Mouse (Mus musculus) CH12.LX (cell line): ENCODE results near the gene Rps18. TPM values are rescaled to one million over a fixed set of nuclear protein-coding genes. Genes with fewer than 3 reads are reported as not detected.

Experiments
- DNase-seq: peaks from one replicate; pipeline ENCODE4 v3.0.0-alpha.2; 2013; ENCODE audit errors: extremely low read depth
- H3K27ac ChIP-seq: 2 replicates; pipeline ENCODE4 v1.5.1; 2012; ENCODE audit warnings: low read depth, mild to moderate bottlenecking, control low read depth, moderate library complexity; ENCODE audit not compliant: insufficient read depth
- H3K27me3 ChIP-seq: replicated peaks from 2 replicates; pipeline ENCODE3; 2012; ENCODE audit warnings: inconsistent platforms
- H3K36me3 ChIP-seq, 2 experiments: replicated peaks in 1 of 2; 2 replicates each; pipeline versions ENCODE3 to v1.6.1; 2012; ENCODE audit warnings: inconsistent platforms in 1 of 2, low read length in 1 of 2, mild to moderate bottlenecking in 1 of 2, mixed read lengths in 1 of 2, moderate library complexity in 1 of 2; ENCODE audit not compliant: control insufficient read depth in 1 of 2, insufficient read depth in 1 of 2
- H3K4me1 ChIP-seq, 2 experiments: 2 replicates each; pipeline ENCODE4 v1.6.1; 2012; ENCODE audit warnings: inconsistent platforms in 1 of 2, moderate library complexity in 1 of 2; ENCODE audit not compliant: insufficient read depth in 2 of 2, control insufficient read depth in 1 of 2
- H3K4me2 ChIP-seq: 2 replicates; pipeline ENCODE4 v1.6.1; 2012; ENCODE audit warnings: low read depth, mild to moderate bottlenecking, control low read depth; ENCODE audit not compliant: poor library complexity, insufficient read depth, severe bottlenecking
- H3K4me3 ChIP-seq, 3 experiments: fragments of 150-350 bp in 1 of 3; sonication (generic) in 1 of 3; replicated peaks in 1 of 3; 2 replicates each; pipeline versions ENCODE3 to v1.5.1; 2011 to 2012; ENCODE audit warnings: low read depth in 2 of 3, low read length in 2 of 3, mild to moderate bottlenecking in 2 of 3, moderate library complexity in 2 of 3, control low read depth in 1 of 3, improper control_type of control experiment in 1 of 3, inconsistent platforms in 1 of 3, mixed read lengths in 1 of 3; ENCODE audit not compliant: poor library complexity in 1 of 3
- H3K79me2 ChIP-seq: replicated peaks from 2 replicates; pipeline ENCODE4 v1.6.1; 2012; ENCODE audit warnings: mild to moderate bottlenecking, moderate library complexity; ENCODE audit not compliant: control insufficient read depth, poor library complexity, insufficient read depth, severe bottlenecking; ENCODE audit errors: extremely low read depth
- H3K9ac ChIP-seq: 2 replicates; pipeline ENCODE4 v1.6.1; 2012; ENCODE audit warnings: low read depth, mild to moderate bottlenecking, control low read depth, moderate library complexity; ENCODE audit not compliant: insufficient read depth
- H3K9me3 ChIP-seq: replicated peaks from 2 replicates; pipeline ENCODE3; 2012; ENCODE audit warnings: low read length, inconsistent platforms, mixed read lengths
- BHLHE40 ChIP-seq: IDR thresholded peaks from 2 replicates; pipeline ENCODE4 v1.6.1; 2011; ENCODE audit warnings: mild to moderate bottlenecking, low read depth, low read length, improper control_type of control experiment
- CHD1 ChIP-seq: IDR thresholded peaks from 2 replicates; pipeline ENCODE4 v1.6.1; 2012; ENCODE audit warnings: low read depth, low read length, improper control_type of control experiment, inconsistent platforms
- CHD2 ChIP-seq: IDR thresholded peaks from 2 replicates; pipeline ENCODE4 v1.6.1; 2011; ENCODE audit warnings: low read length, improper control_type of control experiment
- CTCF ChIP-seq, 2 experiments: IDR thresholded peaks in 1 of 2; conservative IDR thresholded peaks in 1 of 2; 2 replicates each; pipeline ENCODE4 v1.5.1; 2011 to 2012; ENCODE audit warnings: low read depth in 2 of 2, low read length in 2 of 2, improper control_type of control experiment in 1 of 2, inconsistent platforms in 1 of 2, mild to moderate bottlenecking in 1 of 2, moderate library complexity in 1 of 2
- E2F4 ChIP-seq: IDR thresholded peaks from 2 replicates; pipeline ENCODE4 v1.6.1; 2011; ENCODE audit warnings: low read depth, low read length, improper control_type of control experiment; ENCODE audit not compliant: insufficient replicate concordance
- ELF1 ChIP-seq: IDR thresholded peaks from 2 replicates; pipeline ENCODE4 v1.6.1; 2014; ENCODE audit warnings: low read depth, mild to moderate bottlenecking, inconsistent platforms, low read length, improper control_type of control experiment
- EP300 ChIP-seq: IDR thresholded peaks from 2 replicates; pipeline ENCODE4 v1.6.1; 2011; ENCODE audit warnings: low read length, improper control_type of control experiment
- ETS1 ChIP-seq: conservative IDR thresholded peaks from 2 replicates; pipeline ENCODE4 v1.6.1; 2012; ENCODE audit warnings: low read depth, mild to moderate bottlenecking, inconsistent platforms, low read length, improper control_type of control experiment, moderate library complexity
- GABPA ChIP-seq: IDR thresholded peaks from 2 replicates; pipeline ENCODE4 v1.6.1; 2012; ENCODE audit warnings: low read depth, low read length, improper control_type of control experiment, inconsistent platforms; ENCODE audit not compliant: insufficient replicate concordance
- HCFC1 ChIP-seq: IDR thresholded peaks from 2 replicates; pipeline ENCODE4 v1.6.1; 2012; ENCODE audit warnings: low read depth, mild to moderate bottlenecking, inconsistent platforms, low read length, improper control_type of control experiment
- IRF4 ChIP-seq: IDR thresholded peaks from 2 replicates; pipeline ENCODE4 v1.6.1; 2014; ENCODE audit warnings: low read depth, mild to moderate bottlenecking, inconsistent platforms, low read length, improper control_type of control experiment
- JUN ChIP-seq: IDR thresholded peaks from 2 replicates; pipeline ENCODE4 v1.6.1; 2011; ENCODE audit warnings: low read depth, mild to moderate bottlenecking, low read length, improper control_type of control experiment, moderate library complexity; ENCODE audit not compliant: insufficient read depth
- JUND ChIP-seq: conservative IDR thresholded peaks from 2 replicates; pipeline ENCODE4 v1.6.1; 2011; ENCODE audit warnings: low read depth, low read length, improper control_type of control experiment
- KAT2A ChIP-seq: IDR thresholded peaks from 2 replicates; pipeline ENCODE4 v1.6.1; 2012; ENCODE audit warnings: low read length, improper control_type of control experiment, inconsistent platforms; ENCODE audit not compliant: insufficient replicate concordance
- MAFK ChIP-seq: IDR thresholded peaks from 2 replicates; pipeline ENCODE4 v1.6.1; 2011; ENCODE audit warnings: low read length, improper control_type of control experiment; ENCODE audit not compliant: insufficient replicate concordance
- MAX ChIP-seq: IDR thresholded peaks from 2 replicates; pipeline ENCODE4 v1.6.1; 2011; ENCODE audit warnings: low read length, improper control_type of control experiment
- MAZ ChIP-seq: IDR thresholded peaks from 2 replicates; pipeline ENCODE4 v1.6.1; 2012; ENCODE audit warnings: low read depth, mild to moderate bottlenecking, inconsistent platforms, low read length, improper control_type of control experiment, moderate library complexity
- MEF2A ChIP-seq: IDR thresholded peaks from 2 replicates; pipeline ENCODE4 v1.6.1; 2014; ENCODE audit warnings: low read depth, mild to moderate bottlenecking, inconsistent platforms, low read length, improper control_type of control experiment, borderline replicate concordance
- MXI1 ChIP-seq: IDR thresholded peaks from 2 replicates; pipeline ENCODE4 v1.6.1; 2011; ENCODE audit warnings: mild to moderate bottlenecking, low read depth, low read length, improper control_type of control experiment
- MYC ChIP-seq: IDR thresholded peaks from 2 replicates; pipeline ENCODE4 v1.6.1; 2011; ENCODE audit warnings: low read depth, mild to moderate bottlenecking, improper control_type of control experiment, low read length
- NELFE ChIP-seq: IDR thresholded peaks from 2 replicates; pipeline ENCODE4 v1.6.1; 2011; ENCODE audit warnings: low read depth, low read length, improper control_type of control experiment
- NRF1 ChIP-seq: IDR thresholded peaks from 2 replicates; pipeline ENCODE4 v1.6.1; 2014; ENCODE audit warnings: low read depth, mild to moderate bottlenecking, inconsistent platforms, low read length, improper control_type of control experiment, moderate library complexity
- PAX5 ChIP-seq: IDR thresholded peaks from 2 replicates; pipeline ENCODE4 v1.6.1; 2012; ENCODE audit warnings: low read length, inconsistent platforms, mixed read lengths
- POLR2A ChIP-seq: IDR thresholded peaks from 2 replicates; pipeline ENCODE4 v1.6.1; 2011; ENCODE audit warnings: low read depth, mild to moderate bottlenecking, improper control_type of control experiment, low read length
- POLR2AphosphoS2 ChIP-seq: IDR thresholded peaks from 2 replicates; pipeline ENCODE4 v1.6.1; 2011; ENCODE audit warnings: low read depth, low read length, improper control_type of control experiment
- RAD21 ChIP-seq: IDR thresholded peaks from 2 replicates; pipeline ENCODE4 v1.6.1; 2011; ENCODE audit warnings: low read depth, mild to moderate bottlenecking, low read length, improper control_type of control experiment, moderate library complexity
- RCOR1 ChIP-seq: conservative IDR thresholded peaks from 2 replicates; pipeline ENCODE4 v1.6.1; 2012; ENCODE audit warnings: low read depth, mild to moderate bottlenecking, inconsistent platforms, low read length, improper control_type of control experiment
- SIN3A ChIP-seq: IDR thresholded peaks from 2 replicates; pipeline ENCODE4 v1.6.1; 2012; ENCODE audit warnings: low read length, improper control_type of control experiment, inconsistent platforms
- SMC3 ChIP-seq: IDR thresholded peaks from 2 replicates; pipeline ENCODE4 v1.6.1; 2011; ENCODE audit warnings: low read depth, low read length, improper control_type of control experiment
- TBP ChIP-seq: conservative IDR thresholded peaks from 2 replicates; pipeline ENCODE4 v1.6.1; 2011; ENCODE audit warnings: low read depth, low read length, improper control_type of control experiment
- TCF12 ChIP-seq: IDR thresholded peaks from 2 replicates; pipeline ENCODE4 v1.6.1; 2014; ENCODE audit warnings: low read depth, mild to moderate bottlenecking, inconsistent platforms, low read length, improper control_type of control experiment
- UBTF ChIP-seq: IDR thresholded peaks from 2 replicates; pipeline ENCODE4 v1.6.1; 2012; ENCODE audit warnings: low read depth, mild to moderate bottlenecking, inconsistent platforms, low read length, improper control_type of control experiment, moderate library complexity
- USF1 ChIP-seq: IDR thresholded peaks from 2 replicates; pipeline ENCODE4 v1.6.1; 2014; ENCODE audit warnings: low read depth, mild to moderate bottlenecking, inconsistent platforms, low read length, improper control_type of control experiment
- USF2 ChIP-seq: conservative IDR thresholded peaks from 2 replicates; pipeline ENCODE4 v1.6.1; 2011; ENCODE audit warnings: low read depth, low read length, improper control_type of control experiment
- ZC3H11A ChIP-seq: IDR thresholded peaks from 2 replicates; pipeline ENCODE4 v1.6.1; 2012; ENCODE audit warnings: low read depth, mild to moderate bottlenecking, inconsistent platforms, low read length, improper control_type of control experiment
- ZKSCAN1 ChIP-seq: IDR thresholded peaks from 2 replicates; pipeline ENCODE4 v1.6.1; 2012; ENCODE audit warnings: low read depth, inconsistent platforms, low read length, improper control_type of control experiment, borderline replicate concordance
- ZMIZ1 ChIP-seq: IDR thresholded peaks from 2 replicates; pipeline ENCODE4 v1.6.1; 2012; ENCODE audit warnings: low read depth, mild to moderate bottlenecking, inconsistent platforms, low read length, improper control_type of control experiment
- ZNF384 ChIP-seq: IDR thresholded peaks from 2 replicates; pipeline ENCODE4 v1.6.1; 2012; ENCODE audit warnings: low read depth, low read length, improper control_type of control experiment, inconsistent platforms
- dilution Hi-C: fragments of 300-500 bp; cut with MboI; formaldehyde crosslinking; loops from 2 replicates; pipeline ENCODE4 v1.14.3; 2020; ENCODE audit warnings: low sequenced_read_pairs; ENCODE audit not compliant: extremely low pct_unique_long_range_greater_than_20kb, extremely low pct_ligation_motif_present
- in situ Hi-C: fragments of 300-500 bp; cut with MboI; formaldehyde crosslinking; loops from 3 replicates; pipeline ENCODE4 v1.14.3; 2019; ENCODE audit warnings: low sequenced_read_pairs, low pct_ligation_motif_present, low pct_unique_long_range_greater_than_20kb, mixed read lengths
- polyA plus RNA-seq: library from polyadenylated mRNA; unstranded; fragments of >175 nt; gene quantifications from 2 replicates; pipeline ENCODE4 v1.2.1, GENCODE M21; 2012; ENCODE audit warnings: low read depth; ENCODE audit not compliant: insufficient read length
- total RNA-seq, 2 experiments: library from RNA; depleted of rRNA; stranded (reverse); fragments of 300-350 nt in 1 of 2; fragments of >200 nt in 1 of 2; gene quantifications; 2 replicates each; pipeline ENCODE4 v1.2.3; 2012 to 2014

Rps18 gene
- total and polyA plus RNA-seq, 3 experiments: 246 to 991 (median 302) TPM

DNA sequence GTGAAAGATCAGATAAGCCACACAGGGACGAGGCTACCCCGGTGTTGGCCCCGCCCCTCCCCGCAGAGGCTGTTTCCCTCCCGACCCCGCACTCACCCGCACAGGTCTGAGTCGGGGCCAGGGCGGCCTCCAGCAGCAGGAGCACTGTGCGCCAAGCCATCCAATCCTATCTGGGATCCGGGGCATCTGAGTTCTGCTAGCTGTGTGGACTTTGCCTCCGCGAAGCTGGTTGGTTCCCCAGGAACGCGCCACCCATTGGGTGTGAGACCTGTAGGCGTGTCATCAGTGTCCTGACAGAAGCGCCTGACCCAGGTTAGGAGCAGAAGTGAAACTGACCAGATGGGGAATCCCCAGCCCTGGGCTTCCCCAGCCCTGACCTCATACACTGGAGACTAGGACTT, 22.8 kb upstream of the Rps18 start:
- peak overlapping the region; percentile 52 to 70 (median 69) for H3K4me3 ChIP-seq

DNA sequence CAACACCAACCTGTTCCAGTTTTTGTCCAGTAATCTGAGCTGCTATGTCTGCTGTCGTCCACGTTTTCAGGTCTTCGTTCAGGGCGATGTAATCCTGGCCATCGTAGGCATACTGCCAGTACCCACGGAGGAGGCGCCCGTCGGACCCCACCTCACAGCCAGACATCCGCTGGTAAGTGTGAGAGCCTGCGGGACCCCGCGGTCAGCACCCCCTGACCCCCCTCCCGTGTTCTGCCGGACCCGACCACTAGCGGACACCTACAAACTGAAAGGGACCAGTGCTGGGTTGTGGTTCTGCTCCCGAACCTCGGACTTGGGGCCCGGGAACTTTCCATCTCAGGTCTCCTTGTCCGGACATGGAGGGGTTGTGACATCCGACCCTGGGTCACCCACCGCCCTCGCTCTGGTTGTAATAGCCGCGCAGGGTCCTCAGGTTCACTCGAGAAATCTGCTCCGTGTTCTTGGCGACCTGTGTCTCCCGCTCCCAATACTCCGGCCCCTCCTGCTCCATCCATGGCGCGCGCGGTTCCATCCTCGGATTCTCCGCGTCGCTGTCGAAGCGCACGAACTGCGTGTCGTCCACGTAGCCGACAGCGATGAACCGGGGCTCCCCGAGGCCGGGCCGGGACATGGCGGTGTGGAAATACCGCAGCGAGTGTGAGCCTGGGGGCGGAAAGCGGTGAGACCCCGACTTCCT, 22.2 kb upstream of the Rps18 start:
- peak overlapping the region; percentile 32 for H3K4me2 ChIP-seq
- in situ Hi-C loops: loop anchor here (25.0 kb wide), 1 partner anchor 1484 kb away; the partner anchor contains the start of gene H2-Q10
- TF ChIP-seq JUND: no peak
- TF ChIP-seq POLR2AphosphoS2: no peak
- TF ChIP-seq BHLHE40: no peak
- TF ChIP-seq MAZ: no peak
- TF ChIP-seq UBTF: no peak
- TF ChIP-seq ZKSCAN1: no peak
- no peak for TF ChIP-seq EP300
- no peak for TF ChIP-seq POLR2A
- TF ChIP-seq ZMIZ1: no peak
- TF ChIP-seq E2F4: no peak
- no peak for TF ChIP-seq NRF1
- TF ChIP-seq PAX5: no peak
- TF ChIP-seq CTCF (conservative IDR thresholded peaks at IDR 0.05 in 1 of 2, IDR thresholded peaks at IDR 0.05 in 1 of 2; ENCODE audit: low read depth in 2 of 2, low read length in 2 of 2): no peak
- TF ChIP-seq SIN3A: no peak
- TF ChIP-seq MEF2A: no peak
- TF ChIP-seq JUN: no peak

More for the DNA sequence above, 22.8 kb upstream of the Rps18 start:
- peak overlapping the region; percentile 16; the same call in 1 of the 2 replicates for H3K27ac ChIP-seq
- dilution Hi-C loops (no loop called here), in situ Hi-C loops (loop anchor here (25.0 kb wide), 1 partner anchor 1484 kb away; the partner anchor contains the start of gene H2-Q10)
- H3K36me3 ChIP-seq: peaks cover 0 to 12% of the 10 kb centered on the region in 2 experiments
- DNase-seq: peak; percentile 99
- no peaks in the 10 kb centered on the region for H3K27me3 ChIP-seq
- TF ChIP-seq MXI1 (no peak; the same call in 1 of the 2 replicates), TBP (peak; percentile 78), EP300 (peak; percentile 93), ZNF384 (no peak), ZC3H11A (no peak), KAT2A (no peak), RCOR1 (peak; percentile 37; the same call in 1 of the 2 replicates), MAX (peak; percentile 69), POLR2AphosphoS2 (peak; percentile 62; the same call in 1 of the 2 replicates), TCF12 (peak; percentile 80), SMC3 (no peak), NRF1 (no peak), JUN (peak; percentile 71), SIN3A (peak; percentile 72; the same call in 1 of the 2 replicates), POLR2A (peak; percentile 76), USF2 (no peak), BHLHE40 (peak; percentile 63), JUND (peak; percentile 45; the same call in 1 of the 2 replicates), MAFK (no peak), IRF4 (peak; percentile 98), ZKSCAN1 (no peak), RAD21 (no peak), ETS1 (peak; percentile 95), NELFE (peak; percentile 66; the same call in 1 of the 2 replicates), USF1 (no peak), MAZ (no peak), MEF2A (0 out of 2 replicates have a peak, but pooled peaks have one; percentile 51), ELF1 (no peak; the same call in 1 of the 2 replicates), UBTF (no peak), ZMIZ1 (peak; percentile 72), CHD2 (peak; percentile 77; the same call in 1 of the 2 replicates), CTCF (conservative IDR thresholded peaks at IDR 0.05 in 1 of 2, IDR thresholded peaks at IDR 0.05 in 1 of 2; ENCODE audit: low read depth in 2 of 2, low read length in 2 of 2) (no peak), GABPA (no peak), CHD1 (no peak), HCFC1 (no peak), MYC (0 out of 2 replicates have a peak, but pooled peaks have one; percentile 60), PAX5 (no peak), E2F4 (no peak)
- H3K9me3 ChIP-seq: no peaks in the 10 kb centered on the region
- H3K9ac ChIP-seq: peak overlapping the region; percentile 31
- H3K79me2 ChIP-seq: no peaks in the 10 kb centered on the region
- H3K4me2 ChIP-seq: no peak overlapping the region
- peaks cover 6 to 18% of the 10 kb centered on the region in 2 experiments; a peak in 3 of 4 replicates for H3K4me1 ChIP-seq

More for the DNA sequence above, 22.2 kb upstream of the Rps18 start:
- Histone ChIP-seq H3K79me2 (no peaks in the 10 kb centered on the region), H3K4me3 (peak overlapping the region; percentile 52 to 70 (median 69)), H3K27ac (peak overlapping the region; percentile 16; the same call in 1 of the 2 replicates), H3K9me3 (no peaks in the 10 kb centered on the region), H3K27me3 (no peaks in the 10 kb centered on the region), H3K36me3 (peaks cover 0 to 12% of the 10 kb centered on the region in 2 experiments), H3K9ac (peak overlapping the region; percentile 31), H3K4me1 (peaks cover 6 to 18% of the 10 kb centered on the region in 2 experiments; a peak in 3 of 4 replicates)
- DNase-seq: no peak
- dilution Hi-C loops: no loop called here
